Mouse (Mus musculus): Measurements from ENCODE around the gene Klf5.

DNA sequence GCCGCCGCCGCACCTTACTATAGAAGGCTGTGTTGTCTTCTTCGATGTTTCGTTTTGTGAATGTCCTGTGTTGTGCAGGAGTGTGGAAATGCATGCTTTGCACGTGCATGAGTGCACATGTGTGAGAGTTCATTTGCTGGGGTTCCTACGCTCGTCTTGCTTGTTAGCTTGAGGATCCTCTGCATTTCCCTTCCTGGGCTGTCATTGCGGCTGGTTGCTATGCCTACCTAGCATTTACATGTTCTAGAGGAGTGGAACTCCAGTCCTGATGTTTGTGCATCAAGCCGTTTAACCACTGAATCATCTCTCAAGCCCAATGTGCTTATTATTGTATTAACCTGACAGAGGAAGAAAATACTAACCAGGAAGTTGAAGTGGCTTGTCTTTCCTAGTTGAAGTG lies 24.9 kb downstream of the Klf5 start:
- no peak for TF ChIP-seq CTCF (IDR thresholded peaks at IDR 0.05; ENCODE audit: extremely low read depth, insufficient read length, insufficient replicate concordance, low read depth, low read length)
- no peak for TF ChIP-seq POLR2A (IDR thresholded peaks at IDR 0.05; ENCODE audit: low read depth, low read length)
